Comparison of ENCODE assay signal across 12 mouse cellular contexts in the genomic region with DNA sequence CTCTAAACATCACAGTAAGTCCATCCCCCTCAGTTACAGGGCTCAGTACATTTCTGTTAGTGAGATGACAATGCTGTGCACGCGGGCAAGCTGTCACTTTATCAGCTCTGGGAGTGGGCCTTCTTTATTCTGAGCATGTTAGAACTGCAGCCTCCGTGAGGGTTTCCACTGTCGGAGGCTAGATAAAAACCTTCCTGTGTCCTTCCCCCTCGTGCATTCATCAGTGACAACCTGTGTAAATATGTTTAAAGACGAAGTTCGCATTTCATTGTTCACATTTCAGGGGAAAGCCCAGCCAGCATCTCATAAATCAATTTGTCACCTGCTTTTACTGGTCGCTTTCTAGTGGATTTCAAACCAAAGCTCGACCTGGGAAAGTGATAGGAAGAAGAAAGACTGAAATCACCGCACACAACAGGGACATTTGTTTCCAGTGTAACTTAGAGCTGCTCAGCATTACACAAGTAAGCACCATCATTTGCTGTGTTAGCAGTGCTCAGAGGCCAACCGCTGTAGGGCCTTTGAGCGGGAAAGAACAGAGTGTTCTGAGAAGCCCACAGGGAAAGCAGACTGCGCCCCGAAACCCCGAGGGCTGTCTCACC. TPM values are rescaled to one million over a fixed set of nuclear protein-coding genes. Genes with fewer than 3 reads are reported as not detected.
A peak's percentile ranks its signal among the peaks of the same experiment; 100 is the strongest.
DNase-seq lines count a peak whose midpoint lies in the region; ATAC-seq lines count a peak whose summit lies in the region.
"Had no signal": no experiment of that assay in that cellular context is flagged by ENCODE, and none has a peak within 500 bp of the region (broad histone marks: within the 10 kb centered on the region; RNA-seq: fewer than 3 reads in every experiment).

No protein-coding gene starts in this region.

- no peak overlapping the region for H3K4me3 ChIP-seq in liver, embryonic 11.5 days (ENCODE audit: low read depth, low read length)
- no peak overlapping the region for H3K4me3 ChIP-seq in liver, embryonic 12.5 days
- H3K4me3 ChIP-seq in embryonic facial prominence, embryonic 12.5 days, result no peak overlapping the region
- no peak overlapping the region for H3K4me3 ChIP-seq in hindbrain, embryonic 16.5 days (ENCODE audit: low read length)
- no peak overlapping the region for H3K4me3 ChIP-seq in neural tube, embryonic 13.5 days
- H3K4me3 ChIP-seq: erythroblast, embryonic 14.5 days had no signal

- H3K36me3 ChIP-seq in liver, embryonic 11.5 days (ENCODE audit: control insufficient read depth, insufficient read depth, low read length), result no peaks in the 10 kb centered on the region
- H3K36me3 ChIP-seq in liver, embryonic 12.5 days, result no peaks in the 10 kb centered on the region
- no peaks in the 10 kb centered on the region for H3K36me3 ChIP-seq in embryonic facial prominence, embryonic 12.5 days
- H3K36me3 ChIP-seq in hindbrain, embryonic 16.5 days (ENCODE audit: control insufficient read depth, insufficient read depth, low read length), result no peaks in the 10 kb centered on the region
- H3K36me3 ChIP-seq in neural tube, embryonic 13.5 days, result no peaks in the 10 kb centered on the region

- H3K27me3 ChIP-seq in liver, embryonic 11.5 days (replicated peaks; ENCODE audit: control insufficient read depth, insufficient read depth, low read length), result no peaks in the 10 kb centered on the region
- H3K27me3 ChIP-seq in liver, embryonic 12.5 days (replicated peaks), result no peaks in the 10 kb centered on the region
- H3K27me3 ChIP-seq in embryonic facial prominence, embryonic 12.5 days, result no peaks in the 10 kb centered on the region
- H3K27me3 ChIP-seq in hindbrain, embryonic 16.5 days (replicated peaks; ENCODE audit: control insufficient read depth, insufficient read depth, low read length), result no peaks in the 10 kb centered on the region
- H3K27me3 ChIP-seq in neural tube, embryonic 13.5 days, result no peaks in the 10 kb centered on the region

- no peak for ATAC-seq in liver, embryonic 11.5 days (replicated peaks; ENCODE audit: low FRiP score)
- ATAC-seq in liver, embryonic 12.5 days, result no peak
- ATAC-seq in embryonic facial prominence, embryonic 12.5 days (ENCODE audit: insufficient number of reproducible peaks, insufficient read depth, low FRiP score, low TSS enrichment), result no peak
- ATAC-seq in hindbrain, embryonic 16.5 days, result peak; percentile 78
- peak; percentile 51 for ATAC-seq in neural tube, embryonic 13.5 days (ENCODE audit: low read depth)

- no peak overlapping the region for H3K9ac ChIP-seq in liver, embryonic 11.5 days (ENCODE audit: low read depth, low read length)
- H3K9ac ChIP-seq in liver, embryonic 12.5 days, result no peak overlapping the region
- H3K9ac ChIP-seq in embryonic facial prominence, embryonic 12.5 days, result no peak overlapping the region
- no peak overlapping the region for H3K9ac ChIP-seq in hindbrain, embryonic 16.5 days (ENCODE audit: low read depth, low read length)
- H3K9ac ChIP-seq in neural tube, embryonic 13.5 days, result no peak overlapping the region

- WGBS in liver, embryonic 11.5 days, result 52% methylated on average over 15 of the region's 15 CpGs
- 58% methylated on average over 15 of the region's 15 CpGs for WGBS in liver, embryonic 12.5 days (ENCODE audit: insufficient replicate concordance)
- 43% methylated on average over 15 of the region's 15 CpGs for WGBS in embryonic facial prominence, embryonic 12.5 days
- 26% methylated on average over 15 of the region's 15 CpGs for WGBS in hindbrain, embryonic 16.5 days
- 13% methylated on average over 15 of the region's 15 CpGs for WGBS in neural tube, embryonic 13.5 days

- peak; percentile 30 for DNase-seq in liver, embryonic 11.5 days (ENCODE audit: low spot score)
- no peak for DNase-seq in cerebellum, postnatal 36 days
- no peak for DNase-seq in kidney, adult 18-20 months
- DNase-seq in heart, adult 9 months (ENCODE audit: low spot score in 2 of 2), result no peak
- DNase-seq: adrenal gland, postnatal 25 days; cerebellum, adult 2 months; heart, postnatal 4 days had no signal

- H3K9me3 ChIP-seq in liver, embryonic 11.5 days (ENCODE audit: control insufficient read depth, low read length), result no peaks in the 10 kb centered on the region
- no peaks in the 10 kb centered on the region for H3K9me3 ChIP-seq in liver, embryonic 12.5 days (replicated peaks)
- H3K9me3 ChIP-seq in embryonic facial prominence, embryonic 12.5 days, result no peaks in the 10 kb centered on the region
- no peaks in the 10 kb centered on the region for H3K9me3 ChIP-seq in hindbrain, embryonic 16.5 days (ENCODE audit: control insufficient read depth, low read length)
- H3K9me3 ChIP-seq in neural tube, embryonic 13.5 days, result no peaks in the 10 kb centered on the region

- no peak overlapping the region for H3K4me2 ChIP-seq in liver, embryonic 11.5 days
- no peak overlapping the region for H3K4me2 ChIP-seq in liver, embryonic 12.5 days
- no peak overlapping the region for H3K4me2 ChIP-seq in embryonic facial prominence, embryonic 12.5 days (replicated peaks)
- H3K4me2 ChIP-seq in hindbrain, embryonic 16.5 days (ENCODE audit: low read length), result no peak overlapping the region; the same call in 1 of the 2 replicates
- H3K4me2 ChIP-seq in neural tube, embryonic 13.5 days, result peak overlapping the region; percentile 28; the same call in 1 of the 2 replicates

- no peak overlapping the region for H3K27ac ChIP-seq in liver, embryonic 11.5 days (ENCODE audit: low read depth, low read length)
- no peak overlapping the region for H3K27ac ChIP-seq in liver, embryonic 12.5 days
- 0 out of 2 replicates have a peak overlapping the region, but pooled peaks have one; percentile 11 for H3K27ac ChIP-seq in embryonic facial prominence, embryonic 12.5 days
- 0 out of 2 replicates have a peak overlapping the region, but pooled peaks have one; percentile 34 for H3K27ac ChIP-seq in hindbrain, embryonic 16.5 days (ENCODE audit: low read depth, low read length)
- peak overlapping the region; percentile 56 for H3K27ac ChIP-seq in neural tube, embryonic 13.5 days (replicated peaks)

- H3K4me1 ChIP-seq in liver, embryonic 11.5 days (replicated peaks; ENCODE audit: control insufficient read depth, insufficient read depth, low read length), result peaks cover 19% of the 10 kb centered on the region
- peaks cover 26% of the 10 kb centered on the region for H3K4me1 ChIP-seq in liver, embryonic 12.5 days
- H3K4me1 ChIP-seq in embryonic facial prominence, embryonic 12.5 days, result peaks cover 32% of the 10 kb centered on the region
- peaks cover 11% of the 10 kb centered on the region for H3K4me1 ChIP-seq in hindbrain, embryonic 16.5 days (ENCODE audit: control insufficient read depth, insufficient read depth, low read depth, low read length)
- H3K4me1 ChIP-seq in neural tube, embryonic 13.5 days (replicated peaks), result peaks cover 34% of the 10 kb centered on the region

RNA-seq across cellular contexts. Expression of a gene that starts 55.8 kb away (rescaled TPM):
- 23.5 and 29.8 TPM in 2 replicates for polyA plus RNA-seq in liver, embryonic 11.5 days (2014; fragmentation: Nextera tagmentation; extraction: Ambion mirVana)
- polyA plus RNA-seq in liver, embryonic 12.5 days (2016; fragmentation: Nextera tagmentation; extraction: Ambion mirVana), result 13.5 and 13.7 TPM in 2 replicates
- polyA plus RNA-seq in embryonic facial prominence, embryonic 12.5 days (2016; fragmentation: Nextera tagmentation; extraction: Ambion mirVana), result 25.0 and 26.4 TPM in 2 replicates
- 28.9 and 31.5 TPM in 2 replicates for polyA plus RNA-seq in hindbrain, embryonic 16.5 days (2015; fragmentation: Nextera tagmentation; extraction: Ambion mirVana)
- polyA plus RNA-seq in neural tube, embryonic 13.5 days (2015; fragmentation: Nextera tagmentation; extraction: Ambion mirVana), result 19.7 and 22.7 TPM in 2 replicates

Comparison
In these comparisons a context has a peak if more than half of its experiments do, and no peak if none do; other contexts are left out.
1. ATAC-seq: peak in hindbrain, embryonic 16.5 days (single experiment) and neural tube, embryonic 13.5 days (single experiment); none in liver, embryonic 11.5 days (single experiment), liver, embryonic 12.5 days (single experiment) and embryonic facial prominence, embryonic 12.5 days (single experiment).
2. H3K27ac ChIP-seq: peak in embryonic facial prominence, embryonic 12.5 days (single experiment), hindbrain, embryonic 16.5 days (single experiment) and neural tube, embryonic 13.5 days (single experiment); none in liver, embryonic 11.5 days (single experiment) and liver, embryonic 12.5 days (single experiment).